Mouse (Mus musculus) myocyte (in vitro differentiated cells): ENCODE data around the gene Arhgap10. TPM values are rescaled to one million over a fixed set of nuclear protein-coding genes. Genes with fewer than 3 reads are reported as not detected.

ENCODE experiments used
- H3K27me3 ChIP-seq: one replicate; pipeline ENCODE4 v1.6.1; 2011; ENCODE audit not compliant: control insufficient read depth, insufficient read depth, insufficient read length
- H3K36me3 ChIP-seq: one replicate; pipeline ENCODE4 v1.6.1; 2011; ENCODE audit not compliant: control insufficient read depth, insufficient read depth
- H3K4me2 ChIP-seq: one replicate; pipeline ENCODE4 v1.6.1; 2011; ENCODE audit warnings: low read depth, control low read depth
- H3K4me3 ChIP-seq: one replicate; pipeline ENCODE4 v1.5.1; 2011; ENCODE audit warnings: mild to moderate bottlenecking, control low read depth, moderate library complexity
- H3K79me2 ChIP-seq: one replicate; pipeline ENCODE4 v1.6.1; 2011; ENCODE audit not compliant: control insufficient read depth, insufficient read depth
- H3ac ChIP-seq: one replicate; pipeline ENCODE4 v1.6.1; 2011; ENCODE audit not compliant: control insufficient read depth, insufficient read length
- CEBPB ChIP-seq: IDR thresholded peaks from 2 replicates; pipeline ENCODE4 v1.6.1; 2011; ENCODE audit warnings: mild to moderate bottlenecking, moderate library complexity; ENCODE audit not compliant: poor library complexity, insufficient read depth, severe bottlenecking
- E2F4 ChIP-seq: IDR thresholded peaks from one replicate; pipeline ENCODE4 v1.6.1; 2011; ENCODE audit warnings: mild to moderate bottlenecking, control low read depth, moderate library complexity; ENCODE audit not compliant: insufficient read depth
- MAX ChIP-seq: IDR thresholded peaks from one replicate; pipeline ENCODE4 v1.6.1; 2011; ENCODE audit warnings: low read depth, mild to moderate bottlenecking, control low read depth
- MYOD1 ChIP-seq, 3 experiments: IDR thresholded peaks; one replicate each; pipeline ENCODE4 v1.6.1; 2011; ENCODE audit warnings: control low read depth in 2 of 3, low read depth in 2 of 3, mild to moderate bottlenecking in 2 of 3, moderate library complexity in 1 of 3; ENCODE audit not compliant: insufficient read length in 2 of 3, control insufficient read depth in 1 of 3
- MYOG ChIP-seq, 3 experiments: IDR thresholded peaks; one replicate each; pipeline ENCODE4 v1.6.1; 2011; ENCODE audit warnings: control low read depth in 2 of 3, low read depth in 2 of 3, mild to moderate bottlenecking in 2 of 3; ENCODE audit not compliant: insufficient read length in 2 of 3, control insufficient read depth in 1 of 3, insufficient read depth in 1 of 3
- POLR2A ChIP-seq: IDR thresholded peaks from one replicate; pipeline ENCODE4 v1.6.1; 2011; ENCODE audit warnings: low read depth, mild to moderate bottlenecking, control low read depth, moderate library complexity; ENCODE audit not compliant: insufficient read length
- POLR2AphosphoS2 ChIP-seq: IDR thresholded peaks from one replicate; pipeline ENCODE4 v1.6.1; 2011; ENCODE audit warnings: low read depth, control low read depth; ENCODE audit not compliant: insufficient read length
- REST ChIP-seq: IDR thresholded peaks from one replicate; pipeline ENCODE4 v1.6.1; 2011; ENCODE audit warnings: mild to moderate bottlenecking, control low read depth, moderate library complexity; ENCODE audit not compliant: insufficient read depth, insufficient read length
- SRF ChIP-seq: IDR thresholded peaks from one replicate; pipeline ENCODE4 v1.6.1; 2011; ENCODE audit warnings: low read depth; ENCODE audit not compliant: control insufficient read depth, insufficient read length
- TCF12 ChIP-seq: IDR thresholded peaks from one replicate; pipeline ENCODE4 v1.6.1; 2011; ENCODE audit warnings: mild to moderate bottlenecking, control low read depth; ENCODE audit not compliant: poor library complexity, insufficient read depth, severe bottlenecking
- TCF3 ChIP-seq: IDR thresholded peaks from one replicate; pipeline ENCODE4 v1.6.1; 2011; ENCODE audit warnings: low read depth, control low read depth; ENCODE audit not compliant: insufficient read length
- USF1 ChIP-seq: IDR thresholded peaks from one replicate; pipeline ENCODE4 v1.6.1; 2011; ENCODE audit warnings: low read depth, mild to moderate bottlenecking, control low read depth, moderate library complexity
- polyA plus RNA-seq: library from polyadenylated mRNA; unstranded; fragments of >200 nt; fragmentation: generic; extraction: Trizol; gene quantifications from one replicate; pipeline ENCODE4 v1.2.1, GENCODE M21; 2012; ENCODE audit warnings: missing spikeins

Arhgap10 gene
- polyA plus RNA-seq, 1 experiment: 18.1 TPM

GRCm38 (mm10) chr8:77310026-77310425 lies 207.7 kb downstream of the Arhgap10 start:
- Histone ChIP-seq H3K27me3 (no peaks in the 10 kb centered on the region), H3K36me3 (no peaks in the 10 kb centered on the region), H3ac (no peak overlapping the region), H3K79me2 (no peaks in the 10 kb centered on the region), H3K4me2 (no peak overlapping the region), H3K4me3 (no peak overlapping the region)
- no peak for TF ChIP-seq CEBPB
- no peak for TF ChIP-seq E2F4
- no peak for TF ChIP-seq TCF12
- no peak for TF ChIP-seq SRF
- no peak for TF ChIP-seq MYOD1 (IDR thresholded peaks at IDR 0.05; ENCODE audit: control insufficient read depth in 1 of 3, insufficient read length in 2 of 3, low read depth in 2 of 3)
- no peak for TF ChIP-seq REST
- no peak for TF ChIP-seq TCF3
- no peak for TF ChIP-seq POLR2A
- no peak for TF ChIP-seq MYOG (IDR thresholded peaks at IDR 0.05; ENCODE audit: control insufficient read depth in 1 of 3, insufficient read depth in 1 of 3, insufficient read length in 2 of 3, low read depth in 2 of 3)
- TF ChIP-seq MAX: no peak
- TF ChIP-seq POLR2AphosphoS2: no peak
- no peak for TF ChIP-seq USF1

- no peak for TF ChIP-seq MYOG (IDR thresholded peaks at IDR 0.05; ENCODE audit: control insufficient read depth in 1 of 3, insufficient read depth in 1 of 3, insufficient read length in 2 of 3, low read depth in 2 of 3)
- TF ChIP-seq TCF12: no peak
- TF ChIP-seq SRF: no peak
- no peak for TF ChIP-seq USF1
- no peak for TF ChIP-seq POLR2AphosphoS2
- no peak for TF ChIP-seq CEBPB
- TF ChIP-seq TCF3: no peak
- TF ChIP-seq MYOD1 (IDR thresholded peaks at IDR 0.05; ENCODE audit: control insufficient read depth in 1 of 3, insufficient read length in 2 of 3, low read depth in 2 of 3): no peak
- no peak for TF ChIP-seq MAX
- no peak for TF ChIP-seq POLR2A
- TF ChIP-seq REST: no peak
- TF ChIP-seq E2F4: no peak
- H3K79me2 ChIP-seq: no peaks in the 10 kb centered on the region
- no peak overlapping the region for H3ac ChIP-seq
- no peak overlapping the region for H3K4me3 ChIP-seq
- H3K4me2 ChIP-seq: no peak overlapping the region
- H3K36me3 ChIP-seq: peaks cover 3% of the 10 kb centered on the region
- H3K27me3 ChIP-seq: no peaks in the 10 kb centered on the region
Observed at GRCm38 (mm10) chr8:77294599-77294998, 223.2 kb downstream of the Arhgap10 start.

GRCm38 (mm10) chr8:77292649-77293048 lies 225.1 kb downstream of the Arhgap10 start:
- H3K27me3 ChIP-seq: no peaks in the 10 kb centered on the region
- H3ac ChIP-seq: no peak overlapping the region
- TF ChIP-seq MAX (no peak), POLR2A (no peak), TCF3 (no peak), CEBPB (no peak), E2F4 (no peak)
- peaks cover 2% of the 10 kb centered on the region for H3K36me3 ChIP-seq
- H3K4me2 ChIP-seq: no peak overlapping the region
- no peak overlapping the region for H3K4me3 ChIP-seq
- no peaks in the 10 kb centered on the region for H3K79me2 ChIP-seq

- no peak for TF ChIP-seq MAX
- no peak for TF ChIP-seq CEBPB
- TF ChIP-seq SRF: no peak
- TF ChIP-seq MYOG (IDR thresholded peaks at IDR 0.05; ENCODE audit: control insufficient read depth in 1 of 3, insufficient read depth in 1 of 3, insufficient read length in 2 of 3, low read depth in 2 of 3): no peak
- no peak for TF ChIP-seq TCF3
- TF ChIP-seq POLR2A: no peak
- no peak for TF ChIP-seq REST
- TF ChIP-seq POLR2AphosphoS2: no peak
- TF ChIP-seq USF1: no peak
- TF ChIP-seq E2F4: no peak
- TF ChIP-seq MYOD1 (IDR thresholded peaks at IDR 0.05; ENCODE audit: control insufficient read depth in 1 of 3, insufficient read length in 2 of 3, low read depth in 2 of 3): no peak
- TF ChIP-seq TCF12: no peak
- no peak overlapping the region for H3ac ChIP-seq
- no peaks in the 10 kb centered on the region for H3K27me3 ChIP-seq
- no peak overlapping the region for H3K4me3 ChIP-seq
- H3K36me3 ChIP-seq: no peaks in the 10 kb centered on the region
- no peaks in the 10 kb centered on the region for H3K79me2 ChIP-seq
- no peak overlapping the region for H3K4me2 ChIP-seq
Observed at GRCm38 (mm10) chr8:77292120-77292519, 225.6 kb downstream of the Arhgap10 start.

GRCm38 (mm10) chr8:77288492-77288891 lies 229.3 kb downstream of the Arhgap10 start:
- no peaks in the 10 kb centered on the region for H3K27me3 ChIP-seq

More at GRCm38 (mm10) chr8:77288492-77288891, 229.3 kb downstream of the Arhgap10 start:
- no peaks in the 10 kb centered on the region for H3K79me2 ChIP-seq
- H3K4me2 ChIP-seq: peak overlapping the region; percentile 42
- H3K36me3 ChIP-seq: no peaks in the 10 kb centered on the region
- H3ac ChIP-seq: no peak overlapping the region
- TF ChIP-seq USF1 (no peak), REST (no peak), CEBPB (no peak), POLR2AphosphoS2 (no peak), MAX (no peak), E2F4 (no peak), MYOG (IDR thresholded peaks at IDR 0.05; ENCODE audit: control insufficient read depth in 1 of 3, insufficient read depth in 1 of 3, insufficient read length in 2 of 3, low read depth in 2 of 3) (no peak), TCF12 (no peak), SRF (no peak), TCF3 (no peak), POLR2A (no peak), MYOD1 (IDR thresholded peaks at IDR 0.05; ENCODE audit: control insufficient read depth in 1 of 3, insufficient read length in 2 of 3, low read depth in 2 of 3) (no peak)
- H3K4me3 ChIP-seq: no peak overlapping the region
